Mouse (Mus musculus) olfactory bulb, adult 2 months (tissue): ENCODE results near the gene Mrpl18. TPM values are rescaled to one million over a fixed set of nuclear protein-coding genes. Genes with fewer than 3 reads are reported as not detected.
A peak's percentile ranks its signal among the peaks of the same experiment; 100 is the strongest.
"Not testable (repeated sequence)": the region's sequence is repeated elsewhere in the genome, so short reads cannot be mapped to it uniquely, and the experiment has no call there.

Experiments
- H3K27ac ChIP-seq: fragments of 200-500 bp; 2 replicates; pipeline ENCODE4 v1.5.1; 2012; ENCODE audit warnings: low read depth, low read length; ENCODE audit not compliant: insufficient read depth
- H3K4me1 ChIP-seq: fragments of 200-500 bp; 2 replicates; pipeline ENCODE4 v1.6.1; 2012; ENCODE audit warnings: low read length; ENCODE audit not compliant: control insufficient read depth, insufficient read depth
- H3K4me3 ChIP-seq: fragments of 200-500 bp; 2 replicates; pipeline ENCODE4 v1.5.1; 2012; ENCODE audit warnings: mild to moderate bottlenecking, low read depth, low read length, moderate library complexity; ENCODE audit not compliant: insufficient read depth
- CTCF ChIP-seq: fragments of 200-500 bp; IDR thresholded peaks from 2 replicates; pipeline ENCODE4 v1.5.1; 2012; ENCODE audit warnings: low read depth, mild to moderate bottlenecking, low read length, moderate library complexity; ENCODE audit not compliant: insufficient read depth
- POLR2A ChIP-seq: fragments of 200-500 bp; IDR thresholded peaks from 2 replicates; pipeline ENCODE4 v1.6.1; 2012; ENCODE audit warnings: mild to moderate bottlenecking, low read depth, low read length, moderate library complexity; ENCODE audit not compliant: insufficient read depth
- WGBS: fragments of 180-500 bp; shearing (Covaris S2); methylation state at CpG from one replicate; pipeline ENCODE4 v1.1.7; 2018; 5-methylcytosine and 5-hydroxymethylcytosine counted together
- polyA plus RNA-seq: library from polyadenylated mRNA; stranded (reverse); fragments of >200 nt; gene quantifications from 2 replicates; pipeline ENCODE4 v1.2.4, GENCODE M21; 2012; ENCODE audit warnings: low replicate concordance; ENCODE audit not compliant: missing spikeins, insufficient read depth, insufficient read length

Mrpl18 gene
- polyA plus RNA-seq, 1 experiment, result not detected

DNA sequence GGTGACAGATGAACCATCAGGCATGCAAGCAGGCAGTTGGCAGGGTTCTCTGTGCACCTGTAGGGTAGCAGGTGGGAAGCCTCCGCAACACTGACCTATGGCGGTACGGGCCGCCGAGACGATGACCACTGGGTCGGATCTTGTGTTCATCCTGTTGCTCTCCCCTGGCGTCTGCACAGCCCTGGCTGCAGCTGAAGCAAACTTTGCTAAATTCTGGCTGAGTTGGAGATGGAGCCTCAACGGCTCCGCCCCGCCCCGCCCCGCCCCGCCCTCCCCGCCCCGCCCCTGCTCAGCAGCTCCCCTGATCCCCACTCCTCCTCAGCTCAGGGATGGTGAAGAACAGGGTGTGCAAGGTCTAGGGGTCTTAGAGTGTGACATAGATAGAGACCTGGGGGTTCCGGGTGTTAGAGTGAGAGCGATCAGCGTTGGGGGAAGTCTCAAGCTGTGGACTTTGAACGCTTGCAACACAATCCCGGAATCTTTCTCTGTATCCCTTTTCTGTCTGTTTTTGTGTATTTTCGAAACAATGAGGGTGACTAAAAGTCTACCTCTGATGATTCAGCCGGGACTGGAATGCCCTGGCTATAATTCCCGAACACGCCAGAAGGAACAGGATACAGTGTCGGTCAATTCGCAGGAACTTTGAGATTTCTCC is 24.1 kb upstream of the Mrpl18 start, which contains the start of gene Acat3:
TSS of gene Acat3 (minus strand) at position 450 of the 655 bp plus-strand sequence.
- no peak for TF ChIP-seq CTCF
- TF ChIP-seq POLR2A, result no peak
- 5% methylated on average over 27 of the region's 27 CpGs for WGBS
- no peak within 1 kb of the TSS for H3K27ac ChIP-seq
- H3K4me3 ChIP-seq, result peak within 1 kb of the TSS; percentile 22
- peaks cover 6% of the 10 kb centered on the region for H3K4me1 ChIP-seq

DNA sequence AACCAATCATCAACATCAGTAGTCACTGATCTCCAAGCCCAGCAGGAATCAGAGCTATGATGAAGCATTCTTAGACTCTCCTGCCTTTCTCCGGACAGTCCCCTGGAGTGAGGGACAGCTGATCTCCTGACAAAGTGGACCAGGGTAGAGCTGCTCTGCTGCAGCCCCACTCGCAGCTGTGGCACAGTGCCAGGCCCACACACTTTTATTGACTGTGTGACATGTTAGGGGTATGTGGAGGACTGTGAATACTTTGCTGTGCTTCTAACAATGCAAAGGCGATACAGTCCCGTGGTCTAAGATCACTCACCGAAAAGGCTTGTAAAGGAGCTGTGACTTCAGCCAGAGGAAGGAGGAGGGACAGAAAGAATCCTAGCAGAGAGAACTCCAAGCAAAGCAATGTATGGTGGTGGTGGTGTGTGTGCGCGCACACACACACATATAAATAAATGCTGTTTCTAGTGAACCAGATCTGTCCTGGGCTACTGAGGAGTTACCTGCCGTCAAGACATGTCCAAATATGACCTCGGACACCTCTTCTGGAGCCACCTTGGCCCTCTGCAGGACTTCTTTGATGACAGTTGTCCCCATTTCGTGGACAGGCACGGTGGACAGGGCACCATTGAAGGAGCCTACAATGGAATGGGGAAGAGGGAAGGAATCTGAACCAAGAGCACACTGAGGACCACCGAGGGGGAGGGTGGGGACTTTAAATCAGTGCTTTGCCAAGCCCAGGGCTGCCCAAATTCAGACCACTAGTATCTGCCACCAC is 23.4 kb upstream of the Mrpl18 start:
- not testable (repeated sequence) for H3K4me1 ChIP-seq, H3K27ac ChIP-seq
- WGBS, result 29% methylated on average over 5 of the region's 12 CpGs
- H3K4me3 ChIP-seq, result peak overlapping the region; percentile 22; the same call in 1 of the 2 replicates

DNA sequence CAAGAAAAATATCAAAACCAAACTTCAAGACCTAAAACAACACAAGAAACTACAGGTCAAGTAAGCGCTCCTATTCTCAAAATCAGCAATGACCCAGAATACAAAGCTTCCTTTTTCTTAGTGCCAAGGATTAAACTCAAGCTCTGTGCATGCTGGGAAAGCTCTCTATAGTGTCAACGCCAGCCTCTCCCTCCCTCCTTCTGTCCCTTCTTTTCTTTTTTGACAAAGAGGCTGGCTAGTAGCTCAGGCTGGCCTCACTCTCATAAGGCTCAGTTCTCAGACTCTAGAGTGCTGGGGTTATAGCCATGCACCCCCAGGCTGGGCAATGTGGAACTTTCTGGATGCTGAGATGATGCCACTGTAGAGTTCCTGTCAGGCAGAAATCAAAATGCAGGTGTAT is 21.9 kb upstream of the Mrpl18 start:
- TF ChIP-seq CTCF, result no peak
- no peak for TF ChIP-seq POLR2A
- Histone ChIP-seq H3K27ac (no peak overlapping the region), H3K4me1 (peaks cover 6% of the 10 kb centered on the region), H3K4me3 (no peak overlapping the region)
- WGBS, result 46% methylated on average over 2 of the region's 2 CpGs

DNA sequence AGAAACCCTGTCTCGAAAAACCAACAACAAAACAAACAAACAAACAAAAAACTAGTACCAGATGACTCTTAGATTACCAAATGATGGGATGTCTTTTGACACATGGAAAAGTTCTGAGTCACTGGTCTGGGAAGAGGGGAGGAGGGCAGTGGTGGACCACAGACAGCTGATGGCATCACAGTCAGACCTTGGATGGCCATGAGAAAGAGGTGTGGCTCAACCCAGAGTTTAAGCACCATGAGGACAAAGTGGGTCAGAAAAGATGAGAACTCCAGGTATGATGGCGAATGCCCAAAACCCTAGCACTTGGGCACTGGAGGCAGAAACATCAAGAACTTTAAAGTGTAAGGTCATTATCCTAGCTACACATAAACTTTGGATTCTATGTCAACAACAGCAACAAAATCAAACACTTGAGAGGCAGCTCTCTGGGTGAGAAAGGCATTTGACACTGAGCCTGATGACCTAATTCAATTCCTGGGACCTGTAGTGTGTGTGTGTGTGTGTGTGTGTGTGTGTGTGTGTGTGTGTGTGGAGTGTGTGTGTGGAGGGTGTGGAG is 21.3 kb upstream of the Mrpl18 start:
- TF ChIP-seq CTCF (no peak), POLR2A (no peak)
- H3K27ac ChIP-seq, result no peak overlapping the region
- no peak overlapping the region for H3K4me3 ChIP-seq
- peaks cover 6% of the 10 kb centered on the region for H3K4me1 ChIP-seq
- WGBS, result 87% methylated on average over 2 of the region's 2 CpGs

DNA sequence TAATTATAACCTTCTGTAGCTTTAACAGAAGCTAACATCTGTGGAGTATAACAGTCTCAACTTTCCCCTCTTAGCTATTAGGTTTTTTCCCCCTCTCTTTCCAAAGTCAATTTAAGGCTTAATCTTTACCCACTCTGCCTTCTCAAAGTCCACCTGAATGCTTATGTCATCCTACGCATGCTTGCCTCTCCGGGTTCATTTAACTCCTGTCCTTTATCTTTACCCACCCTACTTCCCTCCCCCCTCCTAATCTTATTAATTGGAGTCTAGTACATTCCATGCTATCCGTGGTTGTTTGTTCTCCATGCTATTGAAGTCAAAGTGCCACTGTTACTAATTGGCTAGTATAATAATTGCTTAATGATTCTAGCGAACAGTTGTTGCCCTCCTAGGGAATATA is 19.6 kb upstream of the Mrpl18 start:
- no peak overlapping the region for H3K27ac ChIP-seq
- H3K4me1 ChIP-seq, result peaks cover 6% of the 10 kb centered on the region
- H3K4me3 ChIP-seq, result no peak overlapping the region
- TF ChIP-seq POLR2A (no peak), CTCF (no peak)
- 31% methylated on average over 4 of the region's 4 CpGs for WGBS

DNA sequence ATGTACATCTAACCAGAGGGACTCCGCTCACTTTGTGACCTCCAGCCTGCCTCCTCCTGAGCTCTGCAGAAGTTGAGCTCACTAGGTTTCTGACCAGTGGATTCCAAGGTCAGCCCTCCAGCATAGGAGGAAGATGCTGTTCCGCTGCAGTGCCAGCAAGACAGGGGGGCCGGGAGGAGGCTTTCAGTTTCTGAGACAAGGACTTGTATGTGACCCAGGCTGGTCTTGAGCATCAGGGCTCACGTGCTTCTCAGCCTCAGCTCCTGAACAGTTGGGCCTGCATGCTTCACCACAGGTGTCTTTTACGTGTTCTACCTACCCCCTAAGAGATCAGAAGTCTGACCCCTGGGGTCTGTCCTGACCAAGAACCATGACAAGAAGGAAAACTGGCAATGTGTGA is 15.4 kb upstream of the Mrpl18 start:
- WGBS, result 89% methylated on average over 5 of the region's 5 CpGs
- H3K4me3 ChIP-seq, H3K4me1 ChIP-seq, H3K27ac ChIP-seq: not testable (repeated sequence)

DNA sequence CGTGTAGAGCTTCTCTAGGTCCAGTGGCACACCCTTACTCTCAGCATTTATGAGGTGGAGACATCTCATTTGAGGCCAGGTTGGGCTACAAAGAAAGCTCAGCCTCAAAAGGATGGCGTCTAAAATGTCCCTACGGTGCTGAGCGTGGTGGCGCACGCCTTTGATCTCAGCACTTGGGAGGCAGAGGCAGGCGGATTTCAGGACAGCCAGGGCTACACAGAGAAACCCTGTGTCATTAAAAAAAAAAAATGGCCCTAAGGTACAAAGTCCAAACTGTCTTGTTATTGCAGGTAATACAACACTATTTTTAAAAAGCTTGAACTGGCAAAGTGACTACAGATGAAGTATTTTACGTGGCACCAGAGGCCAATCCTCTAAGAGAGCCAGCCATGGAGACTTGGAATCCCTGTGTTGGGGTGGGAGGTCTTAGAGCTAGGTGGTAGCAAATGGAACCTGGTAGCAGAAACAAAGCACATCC is 9.6 kb upstream of the Mrpl18 start:
- WGBS, result 91% methylated on average over 8 of the region's 8 CpGs
- Histone ChIP-seq H3K4me1 (no peaks in the 10 kb centered on the region), H3K27ac (no peak overlapping the region), H3K4me3 (no peak overlapping the region)
- no peak for TF ChIP-seq POLR2A
- no peak for TF ChIP-seq CTCF

DNA sequence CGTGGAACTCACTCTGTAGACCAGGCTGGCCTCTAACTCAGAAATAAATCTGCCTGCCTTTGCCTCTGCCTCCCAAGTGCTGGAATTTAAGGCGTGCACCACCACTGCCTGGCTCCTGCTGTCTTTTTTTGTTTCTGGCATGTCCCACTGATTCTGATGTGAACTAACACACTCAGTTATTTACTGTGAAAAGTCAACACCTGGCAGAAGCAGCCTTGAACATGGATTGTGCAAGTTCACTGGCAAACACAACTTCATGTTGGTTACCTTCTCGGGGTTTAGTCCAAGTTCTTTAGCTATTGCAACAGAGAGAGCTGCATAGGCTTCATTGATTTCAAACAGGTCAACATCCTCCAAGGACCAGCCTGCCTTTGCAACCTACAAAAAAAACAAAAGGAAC is 8.9 kb upstream of the Mrpl18 start:
- Histone ChIP-seq H3K4me3 (no peak overlapping the region), H3K4me1 (no peaks in the 10 kb centered on the region), H3K27ac (no peak overlapping the region)
- WGBS, result 87% methylated on average over 3 of the region's 3 CpGs
- TF ChIP-seq POLR2A (no peak), CTCF (no peak)

DNA sequence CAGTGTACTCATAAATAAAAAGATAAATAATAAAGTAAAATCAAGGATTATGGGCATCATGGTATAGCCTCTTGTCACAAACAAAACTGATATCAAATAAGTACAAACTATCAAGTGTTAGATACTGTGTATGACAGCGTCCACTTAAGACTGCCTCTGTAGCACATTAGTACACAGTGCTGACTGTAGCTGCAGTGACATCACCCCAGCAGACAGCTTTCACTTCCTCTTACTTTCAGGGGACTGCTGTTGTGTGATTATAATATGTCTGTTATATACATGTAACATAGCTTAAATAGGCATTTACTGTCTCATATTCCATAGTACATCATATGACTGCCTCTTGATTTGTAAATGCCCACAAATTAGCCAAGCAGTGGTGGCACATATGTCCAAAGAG is 4.9 kb upstream of the Mrpl18 start:
- no peak for TF ChIP-seq CTCF
- TF ChIP-seq POLR2A, result no peak

More for the DNA sequence above, 4.9 kb upstream of the Mrpl18 start:
- H3K27ac ChIP-seq, result no peak overlapping the region
- 96% methylated on average over 1 of the region's 1 CpGs for WGBS
- no peaks in the 10 kb centered on the region for H3K4me1 ChIP-seq
- no peak overlapping the region for H3K4me3 ChIP-seq
